Comparison of ENCODE assay signal across 9 mouse cellular contexts in genomic region chr2:59697123-59697522, GRCm38 (mm10).
DNase-seq lines count a peak whose midpoint lies in the region; ATAC-seq lines count a peak whose summit lies in the region.
"Had no signal": no experiment of that assay in that cellular context is flagged by ENCODE, and none has a peak within 500 bp of the region (broad histone marks: within the 10 kb centered on the region; RNA-seq: fewer than 3 reads in every experiment).

No protein-coding gene starts in this region.

- WGBS in heart, embryonic 13.5 days, result 76% methylated on average over 3 of the region's 3 CpGs
- 72% methylated on average over 3 of the region's 3 CpGs for WGBS in embryonic facial prominence, embryonic 13.5 days

- peak overlapping the region; percentile 78 for H3K27ac ChIP-seq in heart, embryonic 13.5 days (replicated peaks)
- H3K27ac ChIP-seq in embryonic facial prominence, embryonic 13.5 days, result peak overlapping the region; percentile 85; the same call in 1 of the 2 replicates

- no peak for DNase-seq in heart, postnatal 36 days
- DNase-seq in 3T3-L1 (ENCODE audit: low read depth, low spot score), result peak; percentile 24
- peak; percentile 67 to 84 for DNase-seq in kidney, postnatal 25 days
- DNase-seq in B cell, adult 2 months, result no peak
- DNase-seq in ovary, postnatal 14 days (ENCODE audit: low spot score), result no peak
- DNase-seq: cerebellum, adult 11-12 months had no signal

- peaks cover 64% of the 10 kb centered on the region for H3K4me1 ChIP-seq in heart, embryonic 13.5 days
- H3K4me1 ChIP-seq in embryonic facial prominence, embryonic 13.5 days, result peaks cover 38% of the 10 kb centered on the region

- no peaks in the 10 kb centered on the region for H3K9me3 ChIP-seq in heart, embryonic 13.5 days
- H3K9me3 ChIP-seq in embryonic facial prominence, embryonic 13.5 days, result no peaks in the 10 kb centered on the region

- ATAC-seq in heart, embryonic 13.5 days (ENCODE audit: extremely low read depth, insufficient number of reproducible peaks, low FRiP score, low TSS enrichment), result no peak
- ATAC-seq in embryonic facial prominence, embryonic 13.5 days (ENCODE audit: insufficient number of reproducible peaks, insufficient read depth, low FRiP score, low TSS enrichment, low read depth), result no peak
- no peak for ATAC-seq in megakaryocyte progenitor cell, adult 5-6 weeks (replicated peaks; ENCODE audit: poor library complexity)

- H3K27me3 ChIP-seq in heart, embryonic 13.5 days (replicated peaks), result no peaks in the 10 kb centered on the region
- no peaks in the 10 kb centered on the region for H3K27me3 ChIP-seq in embryonic facial prominence, embryonic 13.5 days

- H3K4me3 ChIP-seq in heart, embryonic 13.5 days, result no peak overlapping the region
- no peak overlapping the region for H3K4me3 ChIP-seq in embryonic facial prominence, embryonic 13.5 days

- intact Hi-C loops in heart, postnatal 36 days (cut with DNase I), result no loop called here

- peaks cover 24% of the 10 kb centered on the region for H3K36me3 ChIP-seq in heart, embryonic 13.5 days
- 0 out of 2 replicates have a peak, but pooled peaks cover 7% of the 10 kb centered on the region for H3K36me3 ChIP-seq in embryonic facial prominence, embryonic 13.5 days

- H3K4me2 ChIP-seq in heart, embryonic 13.5 days, result no peak overlapping the region
- no peak overlapping the region for H3K4me2 ChIP-seq in embryonic facial prominence, embryonic 13.5 days

- H3K9ac ChIP-seq in heart, embryonic 13.5 days, result no peak overlapping the region
- H3K9ac ChIP-seq in embryonic facial prominence, embryonic 13.5 days, result no peak overlapping the region

Comparison
In these comparisons a context has a peak if more than half of its experiments do, and no peak if none do; other contexts are left out.
1. DNase-seq: peak in 3T3-L1 (single experiment) and kidney, postnatal 25 days (2 of 2); none in heart, postnatal 36 days (0 of 2), B cell, adult 2 months (0 of 2) and ovary, postnatal 14 days (single experiment).